8 mouse cellular contexts compared by ENCODE assay signal in genomic region chr11:76912055-76912395, GRCm38 (mm10). TPM values are rescaled to one million over a fixed set of nuclear protein-coding genes. Genes with fewer than 3 reads are reported as not detected.
DNase-seq lines count a peak whose midpoint lies in the region; ATAC-seq lines count a peak whose summit lies in the region.

No protein-coding gene starts in this region.

- DNase-seq in left cerebral cortex, adult 18-20 months (ENCODE audit: low spot score in 2 of 2): peak; percentile 33 to 42
- DNase-seq in left cerebral cortex, adult 11 months (ENCODE audit: low spot score): no peak
- peak; percentile 71 to 78 for DNase-seq in cerebellum, postnatal 10 days
- DNase-seq in kidney, adult 11 months: peak; percentile 68
- DNase-seq in c-Kit-positive CD71-positive TER-119-positive erythroid progenitor cells, embryonic 14.5 days (ENCODE audit: low spot score): no peak
- DNase-seq in ovary, postnatal 10 days (ENCODE audit: low spot score): no peak

- peaks cover 27% of the 10 kb centered on the region for H3K4me1 ChIP-seq in limb, embryonic 12.5 days (replicated peaks)
- H3K4me1 ChIP-seq in midbrain, embryonic 15.5 days: peaks cover 5% of the 10 kb centered on the region; the same call in 1 of the 2 replicates

- H3K27me3 ChIP-seq in limb, embryonic 12.5 days: no peaks in the 10 kb centered on the region; the same call in 1 of the 2 replicates
- no peaks in the 10 kb centered on the region for H3K27me3 ChIP-seq in midbrain, embryonic 15.5 days (replicated peaks)

- H3K9me3 ChIP-seq in limb, embryonic 12.5 days: no peaks in the 10 kb centered on the region
- H3K9me3 ChIP-seq in midbrain, embryonic 15.5 days: no peaks in the 10 kb centered on the region

- H3K4me2 ChIP-seq in limb, embryonic 12.5 days: peak overlapping the region; percentile 8; the same call in 1 of the 2 replicates
- H3K4me2 ChIP-seq in midbrain, embryonic 15.5 days: no peak overlapping the region

- 0 out of 2 replicates have a peak overlapping the region, but pooled peaks have one; percentile 23 for H3K27ac ChIP-seq in limb, embryonic 12.5 days
- H3K27ac ChIP-seq in midbrain, embryonic 15.5 days: no peak overlapping the region

- WGBS in limb, embryonic 12.5 days: 26% methylated on average over 7 of the region's 7 CpGs
- 52% methylated on average over 7 of the region's 7 CpGs for WGBS in midbrain, embryonic 15.5 days

- no peaks in the 10 kb centered on the region for H3K36me3 ChIP-seq in limb, embryonic 12.5 days
- no peaks in the 10 kb centered on the region for H3K36me3 ChIP-seq in midbrain, embryonic 15.5 days (replicated peaks)

- H3K9ac ChIP-seq in limb, embryonic 12.5 days (replicated peaks): no peak overlapping the region
- no peak overlapping the region for H3K9ac ChIP-seq in midbrain, embryonic 15.5 days

- no peak overlapping the region for H3K4me3 ChIP-seq in limb, embryonic 12.5 days (replicated peaks)
- no peak overlapping the region for H3K4me3 ChIP-seq in midbrain, embryonic 15.5 days

- ATAC-seq in limb, embryonic 12.5 days (ENCODE audit: insufficient number of reproducible peaks, insufficient read depth, low FRiP score, low TSS enrichment, low read depth): no peak
- ATAC-seq in midbrain, embryonic 15.5 days (replicated peaks): no peak

RNA-seq across cellular contexts. Expression of gene Tmigd1, which starts 10.1 kb away (rescaled TPM):
- not detected for total RNA-seq in left cerebral cortex, adult 18-20 months (2021)
- not detected in 2 replicates for polyA plus RNA-seq in limb, embryonic 12.5 days (2016; fragmentation: Nextera tagmentation; extraction: Ambion mirVana)
- polyA plus RNA-seq in midbrain, embryonic 15.5 days (2015; fragmentation: Nextera tagmentation; extraction: Ambion mirVana): not detected in 2 replicates

RNA-seq across cellular contexts. Expression of gene Blmh, which starts 12.6 kb away (rescaled TPM):
- 10 to 100 TPM; 58.8 to 60.7 TPM for total RNA-seq in left cerebral cortex, adult 18-20 months (2021)
- 202 and 212 TPM in 2 replicates for polyA plus RNA-seq in limb, embryonic 12.5 days (2016; fragmentation: Nextera tagmentation; extraction: Ambion mirVana)
- polyA plus RNA-seq in midbrain, embryonic 15.5 days (2015; fragmentation: Nextera tagmentation; extraction: Ambion mirVana): 151 and 155 TPM in 2 replicates

Comparison
In these comparisons a context has a peak if more than half of its experiments do, and no peak if none do; other contexts are left out.
1. DNase-seq: peak in left cerebral cortex, adult 18-20 months (2 of 2), cerebellum, postnatal 10 days (2 of 2) and kidney, adult 11 months (single experiment); none in left cerebral cortex, adult 11 months (single experiment), c-Kit-positive CD71-positive TER-119-positive erythroid progenitor cells, embryonic 14.5 days (single experiment) and ovary, postnatal 10 days (single experiment).